Mouse (Mus musculus) heart, embryonic 10.5 days (tissue): Measurements from ENCODE around the gene Syce2. TPM values are rescaled to one million over a fixed set of nuclear protein-coding genes. Genes with fewer than 3 reads are reported as not detected.
"Not testable (repeated sequence)": the region's sequence is repeated elsewhere in the genome, so short reads cannot be mapped to it uniquely, and the experiment has no call there.

Experiments used
- DNase-seq: peaks from one replicate; pipeline ENCODE4 v3.0.0-alpha.2; 2017; ENCODE audit warnings: low spot score
- H3K27ac ChIP-seq: fragments of 300-500 bp; sonication (generic); 2 replicates; pipeline ENCODE4 v1.5.1; 2016; ENCODE audit warnings: mild to moderate bottlenecking
- H3K27me3 ChIP-seq: fragments of 300-500 bp; sonication (generic); 2 replicates; pipeline ENCODE4 v1.6.1; 2016; ENCODE audit warnings: mild to moderate bottlenecking; ENCODE audit not compliant: poor library complexity, insufficient read depth, severe bottlenecking
- H3K36me3 ChIP-seq: fragments of 300-500 bp; sonication (generic); 2 replicates; pipeline ENCODE4 v1.6.1; 2016; ENCODE audit warnings: mild to moderate bottlenecking, moderate library complexity
- H3K4me1 ChIP-seq: fragments of 300-500 bp; sonication (generic); 2 replicates; pipeline ENCODE4 v1.6.1; 2016; ENCODE audit warnings: mild to moderate bottlenecking
- H3K4me3 ChIP-seq: fragments of 300-500 bp; sonication (generic); 2 replicates; pipeline ENCODE4 v1.5.1; 2016; ENCODE audit warnings: mild to moderate bottlenecking, moderate library complexity
- H3K9me3 ChIP-seq: fragments of 300-500 bp; sonication (generic); 2 replicates; pipeline ENCODE4 v1.6.1; 2016; ENCODE audit warnings: mild to moderate bottlenecking, moderate library complexity
- WGBS: fragments of 180-500 bp; shearing (Covaris S2); methylation state at CpG from one replicate; pipeline ENCODE4 v1.1.7; 2016; 5-methylcytosine and 5-hydroxymethylcytosine counted together
- polyA plus RNA-seq: library from polyadenylated mRNA; unstranded; fragments of >200 nt; fragmentation: Nextera tagmentation; extraction: Ambion mirVana; gene quantifications from 2 replicates; pipeline ENCODE4 v1.2.1, GENCODE M21; 2016

The Syce2 gene
- polyA plus RNA-seq, 1 experiment from 2014 or later: 64.6 TPM

GRCm38 (mm10) chr8:84893709-84894134 is 21.8 kb downstream of the Syce2 start, which contains the start of gene Gcdh:
Gene Gcdh (minus strand): TSS chr8:84893921.
- no peaks in the 10 kb centered on the region for H3K9me3 ChIP-seq
- peaks cover 22% of the 10 kb centered on the region for H3K36me3 ChIP-seq
- H3K27ac ChIP-seq: peak within 1 kb of the TSS; percentile 86
- peak within 1 kb of the TSS; percentile 85 for H3K4me3 ChIP-seq
- 0% methylated on average over 11 of the region's 11 CpGs for WGBS
- no peaks in the 10 kb centered on the region for H3K27me3 ChIP-seq
- peaks cover 11% of the 10 kb centered on the region for H3K4me1 ChIP-seq
- peak; percentile 99 for DNase-seq

- no peak overlapping the region for H3K4me3 ChIP-seq
- H3K27me3 ChIP-seq: peaks cover 11% of the 10 kb centered on the region; the same call in 1 of the 2 replicates
- 82% methylated on average over 5 of the region's 5 CpGs for WGBS
- peaks cover 7% of the 10 kb centered on the region for H3K36me3 ChIP-seq
- DNase-seq: no peak
- no peak overlapping the region for H3K27ac ChIP-seq
- H3K9me3 ChIP-seq: no peaks in the 10 kb centered on the region
- H3K4me1 ChIP-seq: peaks cover 11% of the 10 kb centered on the region
Observed at GRCm38 (mm10) chr8:84895963-84896362, 24.1 kb downstream of the Syce2 start.

GRCm38 (mm10) chr8:84901071-84901470 is 29.2 kb downstream of the Syce2 start:
- Histone ChIP-seq H3K27me3 (peaks cover 34% of the 10 kb centered on the region), H3K4me3 (no peak overlapping the region), H3K27ac (peak overlapping the region; percentile 31; the same call in 1 of the 2 replicates), H3K36me3 (no peaks in the 10 kb centered on the region), H3K9me3 (no peaks in the 10 kb centered on the region), H3K4me1 (peaks cover 11% of the 10 kb centered on the region)
- peak; percentile 92 for DNase-seq
- WGBS: 16% methylated on average over 4 of the region's 4 CpGs

GRCm38 (mm10) chr8:84901752-84902151 is 29.8 kb downstream of the Syce2 start, which contains the start of gene Klf1:
Gene Klf1 (plus strand): TSS chr8:84901928.
- 49% methylated on average over 3 of the region's 3 CpGs for WGBS
- H3K27ac ChIP-seq: peak within 1 kb of the TSS; percentile 91
- no peaks in the 10 kb centered on the region for H3K36me3 ChIP-seq
- peak; percentile 91 for DNase-seq
- peaks cover 11% of the 10 kb centered on the region for H3K4me1 ChIP-seq
- H3K4me3 ChIP-seq: peak within 1 kb of the TSS; percentile 82
- peaks cover 34% of the 10 kb centered on the region for H3K27me3 ChIP-seq
- H3K9me3 ChIP-seq: no peaks in the 10 kb centered on the region

- Histone ChIP-seq H3K9me3 (no peaks in the 10 kb centered on the region), H3K27ac (peak overlapping the region; percentile 91), H3K4me3 (peak overlapping the region; percentile 82), H3K27me3 (peaks cover 34% of the 10 kb centered on the region), H3K4me1 (peaks cover 11% of the 10 kb centered on the region), H3K36me3 (no peaks in the 10 kb centered on the region)
- 4% methylated on average over 24 of the region's 24 CpGs for whole genome bisulfite sequencing
- no peak for DNase-seq
Observed at GRCm38 (mm10) chr8:84902367-84902919, 30.5 kb downstream of the Syce2 start.

GRCm38 (mm10) chr8:84902920-84903661 is 31.2 kb downstream of the Syce2 start:
- Histone ChIP-seq H3K4me3 (peak overlapping the region; percentile 82), H3K27me3 (peaks cover 34% of the 10 kb centered on the region), H3K36me3 (no peaks in the 10 kb centered on the region), H3K27ac (peak overlapping the region; percentile 91), H3K4me1 (peaks cover 11% of the 10 kb centered on the region), H3K9me3 (no peaks in the 10 kb centered on the region)
- peak; percentile 95 for DNase-seq
- under 1% methylated on average over 68 of the region's 68 CpGs for WGBS

- H3K27ac ChIP-seq: no peak overlapping the region
- no peak for DNase-seq
- H3K27me3 ChIP-seq: peaks cover 42% of the 10 kb centered on the region
- H3K4me3 ChIP-seq: no peak overlapping the region
- H3K9me3 ChIP-seq: no peaks in the 10 kb centered on the region
- WGBS: 88% methylated on average over 7 of the region's 7 CpGs
- H3K36me3 ChIP-seq: no peaks in the 10 kb centered on the region
- H3K4me1 ChIP-seq: peaks cover 20% of the 10 kb centered on the region
Observed at GRCm38 (mm10) chr8:84904351-84904750, 32.4 kb downstream of the Syce2 start.

- DNase-seq: no peak
- peaks cover 20% of the 10 kb centered on the region for H3K4me1 ChIP-seq
- 90% methylated on average over 9 of the region's 9 CpGs for WGBS
- no peaks in the 10 kb centered on the region for H3K9me3 ChIP-seq
- peaks cover 47% of the 10 kb centered on the region for H3K27me3 ChIP-seq
- H3K27ac ChIP-seq: no peak overlapping the region
- no peaks in the 10 kb centered on the region for H3K36me3 ChIP-seq
- no peak overlapping the region for H3K4me3 ChIP-seq
Observed at GRCm38 (mm10) chr8:84907037-84907436, 35.1 kb downstream of the Syce2 start.

- Histone ChIP-seq H3K27me3 (peaks cover 50% of the 10 kb centered on the region), H3K9me3 (no peaks in the 10 kb centered on the region), H3K4me3 (no peak overlapping the region), H3K4me1 (peaks cover 22% of the 10 kb centered on the region), H3K36me3 (no peaks in the 10 kb centered on the region), H3K27ac (no peak overlapping the region)
- WGBS: 76% methylated on average over 8 of the region's 8 CpGs
- DNase-seq: no peak
Observed at GRCm38 (mm10) chr8:84907493-84907892, 35.6 kb downstream of the Syce2 start.

GRCm38 (mm10) chr8:84907979-84908378 is 36.1 kb downstream of the Syce2 start:
- H3K27ac ChIP-seq, H3K36me3 ChIP-seq, DNase-seq, H3K9me3 ChIP-seq: not testable (repeated sequence)
- Histone ChIP-seq H3K27me3 (peaks cover 55% of the 10 kb centered on the region), H3K4me1 (peaks cover 22% of the 10 kb centered on the region), H3K4me3 (peak overlapping the region; percentile 71)
- 26% methylated on average over 7 of the region's 7 CpGs for WGBS

GRCm38 (mm10) chr8:84908421-84909161 is 36.7 kb downstream of the Syce2 start, which contains the start of gene Dnase2a:
Gene Dnase2a (plus strand): TSS chr8:84908560.
- Histone ChIP-seq H3K36me3 (no peaks in the 10 kb centered on the region), H3K9me3 (no peaks in the 10 kb centered on the region), H3K4me1 (peaks cover 22% of the 10 kb centered on the region), H3K27me3 (peaks cover 61% of the 10 kb centered on the region), H3K4me3 (peak within 1 kb of the TSS; percentile 71), H3K27ac (peak within 1 kb of the TSS; percentile 76)
- DNase-seq: peak; percentile 98
- under 1% methylated on average over 45 of the region's 45 CpGs for WGBS

GRCm38 (mm10) chr8:84909162-84909767 is 37.4 kb downstream of the Syce2 start:
- Histone ChIP-seq H3K36me3 (no peaks in the 10 kb centered on the region), H3K27ac (peak overlapping the region; percentile 76; the same call in 1 of the 2 replicates), H3K27me3 (peaks cover 66% of the 10 kb centered on the region), H3K4me1 (peaks cover 24% of the 10 kb centered on the region), H3K9me3 (no peaks in the 10 kb centered on the region), H3K4me3 (peak overlapping the region; percentile 71)
- DNase-seq: no peak
- WGBS: 42% methylated on average over 20 of the region's 20 CpGs
